Mouse (Mus musculus): ENCODE data around the gene Tbc1d17. TPM values are rescaled to one million over a fixed set of nuclear protein-coding genes. Genes with fewer than 3 reads are reported as not detected.

Tbc1d17 gene
- polyA plus RNA-seq (2016; fragmentation: Nextera tagmentation; extraction: Ambion mirVana), result 80.7 and 83.8 TPM in 2 replicates

DNA sequence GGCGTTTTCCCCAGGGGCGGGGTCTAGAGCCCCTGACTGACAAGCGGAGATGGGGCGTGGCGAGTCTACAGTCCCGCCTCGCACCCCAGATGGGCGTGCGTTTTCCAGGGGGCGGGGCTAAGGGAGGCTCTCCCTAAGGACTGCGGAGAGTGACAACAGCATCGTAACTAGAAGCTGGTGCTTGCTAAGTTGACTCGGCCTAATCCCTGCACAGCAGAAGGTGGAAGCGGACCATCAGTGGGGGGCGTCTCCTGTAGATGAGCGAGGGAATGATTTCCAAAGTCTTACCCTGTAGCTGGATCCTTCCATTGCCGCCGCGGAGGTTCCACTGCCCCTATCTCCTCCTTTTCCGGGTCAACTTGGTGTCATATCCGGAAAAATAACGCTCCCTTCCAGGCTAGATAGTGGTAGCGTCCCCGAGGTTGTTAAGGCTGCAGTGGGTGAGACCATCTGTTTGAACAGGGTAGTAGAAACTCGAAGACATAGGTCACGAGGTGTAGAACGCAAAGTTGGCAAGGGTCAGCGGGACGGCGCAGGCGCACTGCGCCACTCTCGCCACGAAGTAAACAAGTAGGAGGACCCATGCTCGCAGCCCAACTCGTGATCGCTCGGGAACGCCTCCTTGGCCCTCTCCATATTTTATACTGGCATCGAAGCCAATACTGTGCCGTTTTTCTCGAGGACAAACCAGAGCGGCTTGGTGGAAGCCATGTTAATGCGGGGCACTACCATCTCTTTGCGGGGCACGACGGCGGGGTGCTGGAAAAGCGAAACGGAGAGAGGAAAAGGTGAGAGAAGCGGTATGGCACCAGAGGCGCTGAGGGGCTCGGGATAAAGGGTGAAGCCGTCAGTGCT, at the start of gene Tbc1d17, which contains the start of gene Akt1s1:
TSS of gene Tbc1d17 (minus strand) at position 519 of the 855 bp plus-strand sequence.
TSS of gene Akt1s1 (plus strand) at position 431 of the 855 bp plus-strand sequence.
- Histone ChIP-seq H3K4me1 (peaks cover 30% of the 10 kb centered on the region), H3K36me3 (replicated peaks) (peaks cover 42% of the 10 kb centered on the region), H3K4me2 (peak within 1 kb of the TSS; percentile 89), H3K4me3 (replicated peaks) (peak within 1 kb of the TSS; percentile 80), H3K27me3 (no peaks in the 10 kb centered on the region), H3K27ac (peak within 1 kb of the TSS; percentile 97), H3K9ac (peak within 1 kb of the TSS; percentile 84), H3K9me3 (no peaks in the 10 kb centered on the region)
- peak; percentile 82 for ATAC-seq (ENCODE audit: low FRiP score)
- under 1% methylated on average over 54 of the region's 54 CpGs for WGBS

DNA sequence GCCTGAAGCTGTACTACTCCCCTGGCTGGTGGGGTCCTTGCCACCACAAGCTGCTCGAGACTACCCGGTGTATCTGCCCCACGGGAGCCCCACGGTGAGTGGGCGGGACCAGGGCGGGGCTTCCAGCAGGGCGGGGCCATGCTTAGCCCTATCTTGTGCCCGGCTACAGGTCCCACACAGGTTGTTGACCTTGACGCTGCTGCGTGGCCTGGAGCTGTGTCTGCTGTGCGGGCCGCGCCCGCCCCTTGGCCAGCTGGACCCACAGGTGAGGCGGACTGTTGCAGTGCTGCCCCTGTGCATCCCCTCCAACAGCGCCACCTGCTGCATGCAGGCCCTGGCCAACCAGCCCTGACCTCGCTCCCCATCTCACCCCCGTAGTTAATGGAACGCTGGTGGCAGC, 49.7 kb upstream of the Tbc1d17 start:
- Histone ChIP-seq H3K4me1 (peaks cover 71% of the 10 kb centered on the region), H3K27me3 (no peaks in the 10 kb centered on the region), H3K36me3 (replicated peaks) (peaks cover 51% of the 10 kb centered on the region), H3K27ac (no peak overlapping the region), H3K9ac (no peak overlapping the region), H3K4me3 (replicated peaks) (no peak overlapping the region), H3K9me3 (no peaks in the 10 kb centered on the region), H3K4me2 (0 out of 2 replicates have a peak overlapping the region, but pooled peaks have one; percentile 8)
- no peak for ATAC-seq (ENCODE audit: low FRiP score)
- WGBS, result 39% methylated on average over 19 of the region's 19 CpGs

DNA sequence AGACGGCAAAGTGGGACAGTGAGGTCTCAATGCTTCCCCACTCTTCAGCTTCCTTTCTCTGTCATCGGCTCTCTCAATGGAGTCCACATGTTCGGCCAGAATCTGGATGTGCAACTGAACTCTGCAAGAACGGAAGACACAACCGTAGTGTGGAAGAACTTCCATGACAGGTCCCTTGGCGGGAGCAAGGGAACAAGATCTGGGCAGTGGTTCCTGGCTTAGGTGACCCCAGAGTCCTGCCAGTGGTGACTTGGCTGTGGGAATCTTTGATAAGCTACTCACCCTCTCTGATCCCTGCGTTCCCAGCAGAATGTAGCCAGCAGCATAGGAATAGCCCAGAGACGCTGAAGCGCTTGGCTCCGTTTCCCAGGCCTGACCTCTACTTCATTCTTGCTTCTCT, 47.6 kb upstream of the Tbc1d17 start:
- Histone ChIP-seq H3K27me3 (no peaks in the 10 kb centered on the region), H3K9ac (peak overlapping the region; percentile 71), H3K36me3 (replicated peaks) (peaks cover 31% of the 10 kb centered on the region), H3K4me2 (peak overlapping the region; percentile 77), H3K4me1 (peaks cover 76% of the 10 kb centered on the region), H3K9me3 (no peaks in the 10 kb centered on the region), H3K27ac (peak overlapping the region; percentile 97), H3K4me3 (replicated peaks) (peak overlapping the region; percentile 62)
- no peak for ATAC-seq (ENCODE audit: low FRiP score)
- 33% methylated on average over 10 of the region's 10 CpGs for WGBS

- peak within 1 kb of the TSS; percentile 77 for H3K4me2 ChIP-seq
- peak within 1 kb of the TSS; percentile 97 for H3K27ac ChIP-seq
- H3K27me3 ChIP-seq, result no peaks in the 10 kb centered on the region
- peak within 1 kb of the TSS; percentile 71 for H3K9ac ChIP-seq
- WGBS, result under 1% methylated on average over 34 of the region's 34 CpGs
- H3K4me3 ChIP-seq (replicated peaks), result peak within 1 kb of the TSS; percentile 62
- H3K4me1 ChIP-seq, result peaks cover 76% of the 10 kb centered on the region
- peak; percentile 75 for ATAC-seq (ENCODE audit: low FRiP score)
- peaks cover 29% of the 10 kb centered on the region for H3K36me3 ChIP-seq (replicated peaks)
- H3K9me3 ChIP-seq, result no peaks in the 10 kb centered on the region
Observed at GRCm38 (mm10) chr7:44895593-44896434, 46.9 kb upstream of the Tbc1d17 start, which contains the start of gene Fuz. Fuz (plus strand) TSS chr7:44896079.

- H3K4me2 ChIP-seq, result peak overlapping the region; percentile 77
- H3K27ac ChIP-seq, result peak overlapping the region; percentile 97
- H3K27me3 ChIP-seq, result no peaks in the 10 kb centered on the region
- H3K36me3 ChIP-seq (replicated peaks), result peaks cover 29% of the 10 kb centered on the region
- WGBS, result 30% methylated on average over 7 of the region's 7 CpGs
- H3K4me3 ChIP-seq (replicated peaks), result peak overlapping the region; percentile 62
- no peak for ATAC-seq (ENCODE audit: low FRiP score)
- peaks cover 76% of the 10 kb centered on the region for H3K4me1 ChIP-seq
- H3K9me3 ChIP-seq, result no peaks in the 10 kb centered on the region
- peak overlapping the region; percentile 43; the same call in 1 of the 2 replicates for H3K9ac ChIP-seq
Observed at GRCm38 (mm10) chr7:44895206-44895592, 46.3 kb upstream of the Tbc1d17 start.

DNA sequence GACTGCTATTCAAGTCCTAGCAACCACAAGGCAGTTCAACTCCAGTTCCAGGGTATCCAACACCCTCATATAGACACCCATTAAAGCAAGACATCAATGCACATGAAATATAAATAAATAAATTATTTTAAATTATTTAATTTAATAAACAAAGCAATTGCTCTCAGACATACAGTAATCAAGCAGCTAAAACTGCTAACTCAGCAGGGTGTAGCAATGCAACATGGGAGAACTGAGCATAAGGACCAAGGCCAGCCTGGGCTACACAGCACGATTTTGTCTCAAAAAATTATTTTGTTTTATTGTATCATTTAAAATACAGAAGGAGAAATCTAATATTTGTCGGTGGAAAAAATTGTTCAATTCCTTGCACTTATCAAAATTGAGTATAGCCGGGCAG, 45.3 kb upstream of the Tbc1d17 start:
- peak overlapping the region; percentile 97 for H3K27ac ChIP-seq
- no peaks in the 10 kb centered on the region for H3K27me3 ChIP-seq
- H3K4me2 ChIP-seq, result peak overlapping the region; percentile 47; the same call in 1 of the 2 replicates
- H3K4me1 ChIP-seq, result peaks cover 70% of the 10 kb centered on the region
- no peak overlapping the region for H3K9ac ChIP-seq
- ATAC-seq (ENCODE audit: low FRiP score), result no peak
- H3K4me3 ChIP-seq (replicated peaks), result no peak overlapping the region
- 96% methylated on average over 3 of the region's 3 CpGs for WGBS
- H3K9me3 ChIP-seq, result no peaks in the 10 kb centered on the region
- peaks cover 25% of the 10 kb centered on the region for H3K36me3 ChIP-seq (replicated peaks)

- Histone ChIP-seq H3K36me3 (replicated peaks) (peaks cover 28% of the 10 kb centered on the region), H3K27ac (peak overlapping the region; percentile 97), H3K27me3 (no peaks in the 10 kb centered on the region), H3K9ac (peak overlapping the region; percentile 42), H3K4me3 (replicated peaks) (peak overlapping the region; percentile 83), H3K4me1 (peaks cover 61% of the 10 kb centered on the region), H3K9me3 (no peaks in the 10 kb centered on the region), H3K4me2 (peak overlapping the region; percentile 47)
- ATAC-seq (ENCODE audit: low FRiP score), result no peak
- 9% methylated on average over 8 of the region's 8 CpGs for WGBS
Observed at GRCm38 (mm10) chr7:44893197-44893596, 44.3 kb upstream of the Tbc1d17 start.

DNA sequence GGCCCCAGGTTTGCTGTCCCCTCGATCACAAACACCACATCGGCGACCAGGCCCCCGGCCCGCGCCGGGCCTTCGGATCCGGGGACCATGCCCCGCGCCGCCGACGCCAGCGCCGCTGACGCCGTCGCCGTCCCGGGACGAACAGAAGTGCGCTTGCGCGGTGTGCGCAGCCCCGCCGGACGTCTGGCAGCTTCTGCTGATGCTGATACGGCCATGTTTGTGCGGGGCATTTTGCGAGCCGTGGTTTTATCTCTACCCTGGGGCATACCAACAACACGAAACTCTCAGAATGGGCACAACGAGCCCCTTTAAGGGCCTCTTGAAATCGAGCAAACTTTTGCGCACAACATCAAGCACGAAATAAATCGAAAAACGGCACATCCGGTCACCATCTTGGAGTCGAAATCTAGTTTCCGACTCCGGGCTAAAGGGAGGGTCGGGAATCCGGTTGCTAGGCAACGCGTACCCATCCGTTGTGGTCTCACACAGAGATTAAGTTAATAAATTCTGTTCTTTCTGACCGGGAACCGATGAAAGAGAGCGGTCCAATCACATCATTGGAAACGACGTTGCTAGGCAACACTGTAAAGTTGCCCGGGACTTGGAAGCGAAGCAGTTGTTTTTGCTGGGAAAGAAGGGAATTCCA, 43.5 kb upstream of the Tbc1d17 start, which contains the start of gene Med25:
TSS of gene Med25 (minus strand) at position 437 of the 646 bp plus-strand sequence.
- peak; percentile 82 for ATAC-seq (ENCODE audit: low FRiP score)
- H3K36me3 ChIP-seq (replicated peaks), result peaks cover 25% of the 10 kb centered on the region
- H3K27me3 ChIP-seq, result no peaks in the 10 kb centered on the region
- peaks cover 53% of the 10 kb centered on the region for H3K4me1 ChIP-seq
- peak within 1 kb of the TSS; percentile 83 for H3K4me3 ChIP-seq (replicated peaks)
- H3K4me2 ChIP-seq, result peak within 1 kb of the TSS; percentile 96
- no peaks in the 10 kb centered on the region for H3K9me3 ChIP-seq
- H3K27ac ChIP-seq, result peak within 1 kb of the TSS; percentile 98
- under 1% methylated on average over 56 of the region's 56 CpGs for WGBS
- peak within 1 kb of the TSS; percentile 89 for H3K9ac ChIP-seq

DNA sequence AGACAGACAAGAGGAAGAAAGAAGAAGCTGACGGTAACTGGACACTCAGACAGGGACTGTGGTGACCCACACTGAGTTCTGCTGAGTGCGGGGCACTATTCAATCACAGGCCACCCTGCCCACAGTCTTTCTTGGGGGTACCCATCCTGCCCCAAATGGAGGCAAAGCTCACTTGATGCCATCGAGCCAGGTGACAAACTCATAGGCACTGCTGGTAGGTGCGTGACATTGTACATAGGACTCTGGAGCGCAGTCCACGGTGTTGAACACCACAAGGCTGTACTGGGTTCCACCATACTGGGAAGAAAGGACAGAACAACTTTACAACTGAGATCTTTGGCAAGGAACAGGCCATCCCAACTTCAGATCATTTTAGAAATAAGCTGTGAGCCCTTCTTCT, 42.7 kb upstream of the Tbc1d17 start:
- H3K9me3 ChIP-seq, result no peaks in the 10 kb centered on the region
- WGBS, result 20% methylated on average over 6 of the region's 6 CpGs
- peak overlapping the region; percentile 83 for H3K4me3 ChIP-seq (replicated peaks)
- peaks cover 28% of the 10 kb centered on the region for H3K36me3 ChIP-seq (replicated peaks)
- peak overlapping the region; percentile 89 for H3K9ac ChIP-seq
- H3K4me2 ChIP-seq, result peak overlapping the region; percentile 96
- peak overlapping the region; percentile 98 for H3K27ac ChIP-seq
- H3K4me1 ChIP-seq, result peaks cover 45% of the 10 kb centered on the region
- H3K27me3 ChIP-seq, result no peaks in the 10 kb centered on the region
- ATAC-seq (ENCODE audit: low FRiP score), result no peak

DNA sequence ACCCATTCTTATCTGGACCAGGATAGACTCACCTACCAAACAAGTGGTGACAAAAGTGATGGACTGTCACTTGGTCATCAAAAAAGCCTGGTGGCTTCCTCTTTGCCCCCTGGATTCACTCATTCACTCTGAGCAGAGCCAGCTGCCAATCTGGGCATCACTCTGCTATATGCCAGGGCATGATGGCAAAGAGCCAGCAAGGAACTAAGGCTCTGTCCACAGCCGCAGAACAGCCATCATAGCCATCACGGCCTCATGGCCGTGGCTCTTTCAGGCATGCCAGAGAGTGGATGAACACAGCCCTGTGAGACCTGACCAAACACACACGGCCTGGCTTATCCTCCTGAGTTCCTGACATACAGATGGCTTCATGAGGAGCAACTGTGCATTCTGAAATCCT, 41.9 kb upstream of the Tbc1d17 start:
- peak overlapping the region; percentile 89 for H3K9ac ChIP-seq
- peak overlapping the region; percentile 96 for H3K4me2 ChIP-seq
- WGBS, result 73% methylated on average over 4 of the region's 4 CpGs
- 0 out of 2 replicates have a peak overlapping the region, but pooled peaks have one; percentile 15 for H3K27ac ChIP-seq
- H3K27me3 ChIP-seq, result no peaks in the 10 kb centered on the region
- no peaks in the 10 kb centered on the region for H3K9me3 ChIP-seq
- H3K36me3 ChIP-seq (replicated peaks), result peaks cover 37% of the 10 kb centered on the region
- H3K4me1 ChIP-seq, result peaks cover 41% of the 10 kb centered on the region
- no peak for ATAC-seq (ENCODE audit: low FRiP score)
- peak overlapping the region; percentile 83 for H3K4me3 ChIP-seq (replicated peaks)

DNA sequence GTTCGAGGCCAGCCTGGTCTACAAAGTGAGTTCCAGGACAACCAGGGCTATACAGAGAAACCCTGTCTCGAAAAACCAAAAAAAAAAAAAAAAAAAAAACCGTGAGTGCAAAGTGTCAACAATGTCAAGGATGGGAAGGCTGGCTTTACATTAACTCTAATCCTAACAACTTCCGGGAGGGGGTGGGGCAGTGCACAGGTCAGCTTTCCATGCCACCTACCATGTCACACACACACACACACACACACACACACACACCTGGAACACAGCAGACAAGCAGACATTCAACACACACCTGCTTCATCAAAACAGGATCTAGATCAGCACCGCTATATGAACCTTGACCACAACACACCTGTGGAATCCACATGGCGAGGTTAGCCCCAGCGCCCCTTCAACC, 41.3 kb upstream of the Tbc1d17 start:
- WGBS, result 87% methylated on average over 7 of the region's 7 CpGs

More for the DNA sequence above, 41.3 kb upstream of the Tbc1d17 start:
- Histone ChIP-seq H3K9ac (peak overlapping the region; percentile 89), H3K4me1 (peaks cover 39% of the 10 kb centered on the region), H3K4me2 (peak overlapping the region; percentile 96), H3K36me3 (replicated peaks) (peaks cover 42% of the 10 kb centered on the region), H3K9me3 (no peaks in the 10 kb centered on the region), H3K27ac (no peak overlapping the region), H3K27me3 (no peaks in the 10 kb centered on the region), H3K4me3 (replicated peaks) (peak overlapping the region; percentile 83; the same call in 1 of the 2 replicates)
- ATAC-seq (ENCODE audit: low FRiP score), result no peak
